Mouse (Mus musculus) MEL (cell line): ENCODE results near the gene Slco3a1. TPM values are rescaled to one million over a fixed set of nuclear protein-coding genes. Genes with fewer than 3 reads are reported as not detected.

ENCODE experiments used
- DNase-seq: peaks from one replicate; pipeline ENCODE4 v3.0.0; 2011; ENCODE audit warnings: low read depth, low spot score
- H3K27ac ChIP-seq: 2 replicates; pipeline ENCODE4 v1.5.1; 2012; ENCODE audit warnings: low read depth, mild to moderate bottlenecking, control low read depth, low read length, moderate library complexity; ENCODE audit not compliant: control insufficient read depth
- H3K27me3 ChIP-seq, 2 experiments: fragments of 150-350 bp in 1 of 2; sonication (generic) in 1 of 2; 2 replicates each; pipeline ENCODE4 v1.6.1; 2012; ENCODE audit warnings: low read length in 2 of 2, mild to moderate bottlenecking in 2 of 2, improper control_type of control experiment in 1 of 2, moderate library complexity in 1 of 2; ENCODE audit not compliant: insufficient read depth in 2 of 2, control insufficient read depth in 1 of 2
- H3K36me3 ChIP-seq, 2 experiments: 2 replicates each; pipeline ENCODE4 v1.6.1; 2012 to 2014; ENCODE audit warnings: low read length in 2 of 2, improper control_type of control experiment in 1 of 2, inconsistent platforms in 1 of 2, mild to moderate bottlenecking in 1 of 2; ENCODE audit not compliant: insufficient read depth in 2 of 2, control insufficient read depth in 1 of 2
- H3K4me1 ChIP-seq, 2 experiments: fragments of 150-350 bp in 1 of 2; sonication (generic) in 1 of 2; 2 replicates each; pipeline ENCODE4 v1.6.1; 2012; ENCODE audit warnings: low read length in 2 of 2, improper control_type of control experiment in 1 of 2, mild to moderate bottlenecking in 1 of 2; ENCODE audit not compliant: insufficient read depth in 2 of 2, control insufficient read depth in 1 of 2
- H3K4me3 ChIP-seq, 2 experiments: fragments of 150-350 bp in 1 of 2; sonication (generic) in 1 of 2; 2 replicates each; pipeline ENCODE4 v1.5.1; 2012; ENCODE audit warnings: low read depth in 2 of 2, low read length in 2 of 2, mild to moderate bottlenecking in 2 of 2, moderate library complexity in 2 of 2, control low read depth in 1 of 2, improper control_type of control experiment in 1 of 2; ENCODE audit not compliant: control insufficient read depth in 1 of 2, insufficient read depth in 1 of 2
- H3K79me2 ChIP-seq: 2 replicates; pipeline ENCODE4 v1.6.1; 2012; ENCODE audit warnings: mild to moderate bottlenecking, low read length, moderate library complexity; ENCODE audit not compliant: control insufficient read depth, poor library complexity, insufficient read depth
- H3K9ac ChIP-seq: 2 replicates; pipeline ENCODE4 v1.6.1; 2012; ENCODE audit warnings: low read depth, mild to moderate bottlenecking, control low read depth, low read length, moderate library complexity; ENCODE audit not compliant: control insufficient read depth, poor library complexity, severe bottlenecking
- H3K9me3 ChIP-seq: fragments of 150-350 bp; sonication (generic); replicated peaks from 2 replicates; pipeline ENCODE4 v1.6.1; 2012; ENCODE audit warnings: mild to moderate bottlenecking, low read length, improper control_type of control experiment, moderate library complexity; ENCODE audit not compliant: insufficient read depth
- BHLHE40 ChIP-seq: IDR thresholded peaks from 2 replicates; pipeline ENCODE4 v1.6.1; 2012; ENCODE audit warnings: low read depth, mild to moderate bottlenecking, inconsistent platforms, low read length, improper control_type of control experiment, borderline replicate concordance
- CHD1 ChIP-seq: IDR thresholded peaks from 2 replicates; pipeline ENCODE4 v1.6.1; 2012; ENCODE audit warnings: low read depth, mild to moderate bottlenecking, inconsistent platforms, low read length, improper control_type of control experiment
- CTCF ChIP-seq, 3 experiments: IDR thresholded peaks in 2 of 3; conservative IDR thresholded peaks in 1 of 3; 2 replicates each; pipeline ENCODE4 v1.5.1; 2011 to 2012; ENCODE audit warnings: low read length in 3 of 3, low read depth in 2 of 3, mild to moderate bottlenecking in 2 of 3, improper control_type of control experiment in 1 of 3, inconsistent platforms in 1 of 3, mixed read lengths in 1 of 3, moderate library complexity in 1 of 3; ENCODE audit not compliant: control insufficient read depth in 1 of 3, insufficient read depth in 1 of 3, poor library complexity in 1 of 3, severe bottlenecking in 1 of 3
- ELF1 ChIP-seq: IDR thresholded peaks from 2 replicates; pipeline ENCODE4 v1.6.1; 2014; ENCODE audit warnings: low read depth, mild to moderate bottlenecking, inconsistent platforms, low read length, improper control_type of control experiment, moderate library complexity
- EP300 ChIP-seq, 2 experiments: IDR thresholded peaks; 2 replicates each; pipeline ENCODE4 v1.6.1; 2011; ENCODE audit warnings: improper control_type of control experiment in 2 of 2, low read length in 2 of 2, low read depth in 1 of 2, mild to moderate bottlenecking in 1 of 2
- ETS1 ChIP-seq: IDR thresholded peaks from 2 replicates; pipeline ENCODE4 v1.6.1; 2012; ENCODE audit warnings: low read depth, mild to moderate bottlenecking, inconsistent platforms, low read length, improper control_type of control experiment, moderate library complexity
- GATA1 ChIP-seq: IDR thresholded peaks from 2 replicates; pipeline ENCODE4 v1.6.1; 2011; ENCODE audit warnings: low read depth, low read length, improper control_type of control experiment
- HCFC1 ChIP-seq: IDR thresholded peaks from 2 replicates; pipeline ENCODE4 v1.6.1; 2012; ENCODE audit warnings: low read depth, mild to moderate bottlenecking, inconsistent platforms, low read length, improper control_type of control experiment, moderate library complexity
- KAT2A ChIP-seq: conservative IDR thresholded peaks from 2 replicates; pipeline ENCODE4 v1.6.1; 2012; ENCODE audit warnings: low read depth, low read length, improper control_type of control experiment, inconsistent platforms
- MAZ ChIP-seq: IDR thresholded peaks from 2 replicates; pipeline ENCODE4 v1.6.1; 2012; ENCODE audit warnings: low read depth, mild to moderate bottlenecking, inconsistent platforms, low read length, improper control_type of control experiment
- MXI1 ChIP-seq: IDR thresholded peaks from 2 replicates; pipeline ENCODE4 v1.6.1; 2011; ENCODE audit warnings: mild to moderate bottlenecking, low read depth, low read length, improper control_type of control experiment
- MYB ChIP-seq: IDR thresholded peaks from 2 replicates; pipeline ENCODE4 v1.6.1; 2011; ENCODE audit warnings: mild to moderate bottlenecking, low read depth, low read length, improper control_type of control experiment
- MYC ChIP-seq: IDR thresholded peaks from 2 replicates; pipeline ENCODE4 v1.6.1; 2011; ENCODE audit warnings: low read depth, mild to moderate bottlenecking, low read length, improper control_type of control experiment, moderate library complexity
- NELFE ChIP-seq: IDR thresholded peaks from 2 replicates; pipeline ENCODE4 v1.6.1; 2011; ENCODE audit warnings: low read depth, low read length, improper control_type of control experiment
- NRF1 ChIP-seq: IDR thresholded peaks from 2 replicates; pipeline ENCODE4 v1.6.1; 2014; ENCODE audit warnings: low read depth, mild to moderate bottlenecking, inconsistent platforms, low read length, improper control_type of control experiment, moderate library complexity; ENCODE audit not compliant: poor library complexity, insufficient read depth, severe bottlenecking
- POLR2AphosphoS2 ChIP-seq: IDR thresholded peaks from 2 replicates; pipeline ENCODE4 v1.6.1; 2011; ENCODE audit warnings: low read length, improper control_type of control experiment
- SIN3A ChIP-seq: IDR thresholded peaks from 2 replicates; pipeline ENCODE4 v1.6.1; 2012; ENCODE audit warnings: low read length, improper control_type of control experiment, inconsistent platforms
- SMC3 ChIP-seq: IDR thresholded peaks from 2 replicates; pipeline ENCODE4 v1.6.1; 2011; ENCODE audit warnings: low read depth, low read length, improper control_type of control experiment
- TBP ChIP-seq: IDR thresholded peaks from 2 replicates; pipeline ENCODE4 v1.8.0; 2011; ENCODE audit warnings: low read depth, low read length, improper control_type of control experiment
- UBTF ChIP-seq: IDR thresholded peaks from 2 replicates; pipeline ENCODE4 v1.6.1; 2012; ENCODE audit warnings: low read depth, mild to moderate bottlenecking, inconsistent platforms, low read length, improper control_type of control experiment, moderate library complexity, borderline replicate concordance; ENCODE audit not compliant: insufficient read depth
- USF1 ChIP-seq: IDR thresholded peaks from 2 replicates; pipeline ENCODE4 v1.6.1; 2014; ENCODE audit warnings: low read depth, mild to moderate bottlenecking, inconsistent platforms, low read length, improper control_type of control experiment, moderate library complexity
- USF2 ChIP-seq, 2 experiments: IDR thresholded peaks; 2 replicates each; pipeline ENCODE4 v1.6.1; 2011 to 2012; ENCODE audit warnings: improper control_type of control experiment in 2 of 2, low read length in 2 of 2, borderline replicate concordance in 1 of 2, inconsistent platforms in 1 of 2, low read depth in 1 of 2, mild to moderate bottlenecking in 1 of 2; ENCODE audit not compliant: insufficient read depth in 1 of 2
- ZKSCAN1 ChIP-seq: IDR thresholded peaks from 2 replicates; pipeline ENCODE4 v1.6.1; 2012; ENCODE audit warnings: low read depth, mild to moderate bottlenecking, inconsistent platforms, low read length, improper control_type of control experiment, moderate library complexity
- polyA plus RNA-seq, 2 experiments: library from polyadenylated mRNA; stranded (reverse) in 1 of 2; unstranded in 1 of 2; fragments of >175 nt in 1 of 2; fragments of >200 nt in 1 of 2; gene quantifications; 2 replicates each; pipeline versions ENCODE4 v1.2.1 to v1.2.4; 2012; ENCODE audit warnings: low replicate concordance in 2 of 2, low read depth in 1 of 2; ENCODE audit not compliant: insufficient read length in 2 of 2, insufficient read depth in 1 of 2, missing spikeins in 1 of 2
- total RNA-seq: library from RNA; depleted of rRNA; stranded (reverse); fragments of 300-350 nt; gene quantifications from 2 replicates; pipeline ENCODE4 v1.2.3, GENCODE M21; 2012

Gene Slco3a1
- total and polyA plus RNA-seq, 3 experiments: 17.6 to 20.9 TPM; not detected in 1

GRCm38 (mm10) chr7:74497203-74497602 is 57.4 kb downstream of the Slco3a1 start:
- no peak overlapping the region for H3K9ac ChIP-seq
- DNase-seq: peak; percentile 87
- TF ChIP-seq ELF1 (peak; percentile 67; the same call in 1 of the 2 replicates), SMC3 (no peak), ZKSCAN1 (no peak), HCFC1 (0 out of 2 replicates have a peak, but pooled peaks have one; percentile 17), NELFE (no peak), CTCF (IDR thresholded peaks at IDR 0.05 in 2 of 3, conservative IDR thresholded peaks at IDR 0.05 in 1 of 3; ENCODE audit: control insufficient read depth in 1 of 3, insufficient read depth in 1 of 3, low read depth in 2 of 3, low read length in 3 of 3, poor library complexity in 1 of 3, severe bottlenecking in 1 of 3) (no peak), ETS1 (peak; percentile 11; the same call in 1 of the 2 replicates), USF2 (IDR thresholded peaks at IDR 0.05; ENCODE audit: borderline replicate concordance in 1 of 2, insufficient read depth in 1 of 2, low read depth in 1 of 2, low read length in 2 of 2) (no peak), MYB (no peak), EP300 (IDR thresholded peaks at IDR 0.05; ENCODE audit: low read depth in 1 of 2, low read length in 2 of 2) (0 out of 4 replicates have a peak, but pooled peaks of 1 of the 2 experiments have one; percentile 37), SIN3A (no peak)

DNA sequence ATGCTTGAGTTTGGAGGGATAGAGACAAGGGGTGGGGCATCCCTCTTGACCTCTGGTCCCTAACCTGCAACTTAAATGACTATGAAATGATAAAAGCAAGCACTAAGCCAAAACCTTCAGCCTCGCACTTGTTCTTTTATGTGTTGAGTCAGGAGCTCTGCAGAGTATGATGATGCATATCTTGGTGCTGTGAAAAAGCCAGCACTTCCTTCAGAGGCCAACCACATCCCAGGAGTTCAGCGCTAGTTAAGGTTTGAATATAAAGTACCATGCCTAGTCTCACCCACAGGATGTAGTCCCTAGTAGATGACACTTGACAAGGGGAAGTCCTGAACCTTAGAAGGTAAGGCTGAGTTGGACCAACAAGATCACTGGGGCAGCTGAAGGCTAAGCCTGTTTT is 59.1 kb downstream of the Slco3a1 start:
- DNase-seq: no peak
- Histone ChIP-seq H3K36me3 (peaks cover 0 to 7% of the 10 kb centered on the region in 2 experiments; a peak in 2 of 4 replicates), H3K27me3 (no peaks in the 10 kb centered on the region), H3K79me2 (no peaks in the 10 kb centered on the region), H3K9ac (no peak overlapping the region), H3K4me1 (peaks cover 0 to 5% of the 10 kb centered on the region in 2 experiments; a peak in 3 of 4 replicates), H3K27ac (no peak overlapping the region), H3K4me3 (no peak overlapping the region), H3K9me3 (no peaks in the 10 kb centered on the region)
- no peak for TF ChIP-seq USF1
- TF ChIP-seq MYB: no peak
- no peak for TF ChIP-seq UBTF

More at GRCm38 (mm10) chr7:74497203-74497602, 57.4 kb downstream of the Slco3a1 start:
- Histone ChIP-seq H3K36me3 (peaks cover 0 to 7% of the 10 kb centered on the region in 2 experiments; a peak in 2 of 4 replicates), H3K27ac (peak overlapping the region; percentile 26; the same call in 1 of the 2 replicates), H3K27me3 (no peaks in the 10 kb centered on the region), H3K4me1 (peaks cover 0 to 5% of the 10 kb centered on the region in 2 experiments; a peak in 3 of 4 replicates), H3K9me3 (no peaks in the 10 kb centered on the region), H3K79me2 (no peaks in the 10 kb centered on the region), H3K4me3 (no peak overlapping the region)

GRCm38 (mm10) chr7:74493775-74494174 is 60.8 kb downstream of the Slco3a1 start:
- Histone ChIP-seq H3K27me3 (no peaks in the 10 kb centered on the region), H3K4me1 (peaks cover 0 to 5% of the 10 kb centered on the region in 2 experiments; a peak in 3 of 4 replicates), H3K36me3 (peaks cover 0 to 7% of the 10 kb centered on the region in 2 experiments; a peak in 2 of 4 replicates), H3K79me2 (no peaks in the 10 kb centered on the region), H3K4me3 (no peak overlapping the region), H3K9me3 (no peaks in the 10 kb centered on the region), H3K27ac (no peak overlapping the region), H3K9ac (no peak overlapping the region)
- no peak for DNase-seq
- TF ChIP-seq CTCF (IDR thresholded peaks at IDR 0.05 in 2 of 3, conservative IDR thresholded peaks at IDR 0.05 in 1 of 3; ENCODE audit: control insufficient read depth in 1 of 3, insufficient read depth in 1 of 3, low read depth in 2 of 3, low read length in 3 of 3, poor library complexity in 1 of 3, severe bottlenecking in 1 of 3) (no peak), ETS1 (no peak), GATA1 (no peak), USF1 (no peak), HCFC1 (no peak), POLR2AphosphoS2 (no peak), MYC (no peak), BHLHE40 (no peak), UBTF (no peak), NRF1 (no peak), SMC3 (no peak), CHD1 (no peak), MAZ (no peak), TBP (no peak), MXI1 (no peak), KAT2A (no peak)
- TF ChIP-seq, all 39 proteins: peak for 0
